Mouse (Mus musculus) adrenal gland, postnatal 10 days (tissue): ENCODE results near the gene Sval3. TPM values are rescaled to one million over a fixed set of nuclear protein-coding genes. Genes with fewer than 3 reads are reported as not detected.

Experiments used
- DNase-seq: peaks from one replicate; pipeline ENCODE4 v3.0.0; 2021; ENCODE audit warnings: mixed read lengths
- long read RNA-seq, 2 experiments: library from polyadenylated mRNA; stranded (forward); transcript quantifications; one replicate each; pipeline ENCODE4 v2.0.0; 2021
- total RNA-seq, 2 experiments: library from RNA; stranded (reverse); gene quantifications; 2 replicates each; pipeline ENCODE4 v1.2.3; 2021

The Sval3 gene
- total RNA-seq, result not detected
- long read RNA-seq, experiment 1, result 0 reads
- long read RNA-seq, experiment 2, result 0 reads

DNA sequence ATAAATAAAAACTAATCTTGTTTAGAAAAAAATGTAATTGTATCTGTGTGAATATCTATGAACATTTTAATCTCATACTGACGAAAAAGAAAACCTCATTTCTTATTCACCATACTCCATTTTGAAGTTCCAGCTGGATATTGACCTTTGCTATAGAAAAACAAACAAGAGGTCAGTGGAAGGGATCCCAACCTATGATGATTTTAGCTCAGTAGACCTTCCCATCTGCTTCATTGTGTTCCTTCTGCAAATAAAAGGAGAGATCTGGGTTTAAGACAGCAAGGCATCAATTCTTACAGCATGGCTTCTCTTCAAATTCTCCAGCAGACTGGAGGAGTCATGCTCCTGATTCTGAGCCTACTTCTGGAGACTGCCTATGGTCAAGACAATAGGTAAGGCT lies at the start of gene Sval3:
Sval3 (plus strand) TSS at position 301 of the 400 bp plus-strand sequence.
- DNase-seq, result no peak

DNA sequence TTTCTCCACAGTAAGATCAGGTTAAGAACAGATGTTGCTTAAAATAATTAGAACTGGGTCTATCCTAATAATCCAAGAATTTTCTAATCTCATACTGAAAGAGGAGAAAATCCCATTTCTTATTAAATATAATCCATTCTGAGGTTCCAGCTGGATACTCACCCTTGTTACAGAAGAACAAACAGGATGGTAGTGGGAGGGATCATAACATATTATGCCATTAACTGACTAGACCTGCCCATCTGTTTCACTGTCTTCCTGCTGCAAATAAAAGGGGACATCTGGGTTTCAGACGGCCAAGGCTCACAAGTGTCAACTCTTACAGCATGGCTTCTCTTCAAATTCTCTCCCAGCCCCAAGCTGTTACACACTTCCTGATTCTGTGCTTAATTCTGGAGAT lies 16.6 kb upstream of the Sval3 start, which contains the start of gene Sval1:
Sval1 (plus strand) TSS at position 301 of the 400 bp plus-strand sequence.
- DNase-seq, result no peak

Other genes starting within 250 kb of the Sval3 start
- gene Olfr459, start 193.0 kb upstream of the Sval3 start, total RNA-seq, result not detected
- gene Pip, start 120.6 kb upstream of the Sval3 start, total RNA-seq, result not detected
- not detected for gene Sval2, start 115.2 kb upstream of the Sval3 start, total RNA-seq
- gene Sval1, start 16.5 kb upstream of the Sval3 start, total RNA-seq, result not detected
- gene Sva, start 70.3 kb downstream of the Sval3 start, total RNA-seq, result not detected
- not detected for gene Tas2r139, start 172.8 kb downstream of the Sval3 start, total RNA-seq
- gene Tas2r144, start 247.2 kb downstream of the Sval3 start, total RNA-seq, result not detected